Mouse (Mus musculus) forebrain, embryonic 15.5 days (tissue): ENCODE measurements around the gene Pnmt. TPM values are rescaled to one million over a fixed set of nuclear protein-coding genes. Genes with fewer than 3 reads are reported as not detected.

Experiments
- ATAC-seq: fragments of 200-750 bp; cut with Nextera tagmentation; replicated peaks from 2 replicates; pipeline ENCODE4 v1.8.0; 2017; ENCODE audit warnings: mild to moderate bottlenecking, moderate TSS enrichment, moderate library complexity
- H3K27ac ChIP-seq: fragments of 300-500 bp; sonication (generic); replicated peaks from 2 replicates; pipeline ENCODE4 v1.5.1; 2015; ENCODE audit warnings: mild to moderate bottlenecking, inconsistent platforms
- H3K27me3 ChIP-seq: fragments of 300-500 bp; sonication (generic); 2 replicates; pipeline ENCODE4 v1.6.1; 2015; ENCODE audit warnings: inconsistent platforms
- H3K36me3 ChIP-seq: fragments of 300-500 bp; sonication (generic); 2 replicates; pipeline ENCODE4 v1.6.1; 2015; ENCODE audit warnings: mild to moderate bottlenecking, inconsistent platforms
- H3K4me1 ChIP-seq: fragments of 300-500 bp; sonication (generic); 2 replicates; pipeline ENCODE4 v1.6.1; 2015; ENCODE audit warnings: inconsistent platforms
- H3K4me2 ChIP-seq: fragments of 300-500 bp; sonication (generic); replicated peaks from 2 replicates; pipeline ENCODE4 v1.6.1; 2015; ENCODE audit warnings: mild to moderate bottlenecking, inconsistent platforms
- H3K4me3 ChIP-seq: fragments of 300-500 bp; sonication (generic); 2 replicates; pipeline ENCODE4 v1.5.1; 2015; ENCODE audit warnings: mild to moderate bottlenecking, inconsistent platforms
- H3K9ac ChIP-seq: fragments of 300-500 bp; sonication (generic); replicated peaks from 2 replicates; pipeline ENCODE4 v1.6.1; 2015; ENCODE audit warnings: mild to moderate bottlenecking, inconsistent platforms
- H3K9me3 ChIP-seq: fragments of 300-500 bp; sonication (generic); 2 replicates; pipeline ENCODE4 v1.6.1; 2016; ENCODE audit warnings: inconsistent platforms
- WGBS: fragments of 180-500 bp; shearing (Covaris S2); methylation state at CpG from one replicate; pipeline ENCODE4 v1.1.7; 2015; ENCODE audit warnings: mixed read lengths; 5-methylcytosine and 5-hydroxymethylcytosine counted together
- polyA plus RNA-seq: library from polyadenylated mRNA; unstranded; fragments of >200 nt; fragmentation: Nextera tagmentation; extraction: Ambion mirVana; gene quantifications from 2 replicates; pipeline ENCODE4 v1.2.1, GENCODE M21; 2015

The Pnmt gene
- polyA plus RNA-seq, 1 experiment from 2014 or later: 0.70 TPM

- Histone ChIP-seq H3K9ac (0 out of 2 replicates have a peak overlapping the region, but pooled peaks have one; percentile 22), H3K4me3 (no peak overlapping the region), H3K4me2 (no peak overlapping the region), H3K27me3 (no peaks in the 10 kb centered on the region), H3K27ac (peak overlapping the region; percentile 14), H3K4me1 (peaks cover 31% of the 10 kb centered on the region), H3K36me3 (no peaks in the 10 kb centered on the region), H3K9me3 (no peaks in the 10 kb centered on the region)
- ATAC-seq: no peak
- WGBS: 46% methylated on average over 9 of the region's 9 CpGs
Observed at GRCm38 (mm10) chr11:98360866-98361521, 25.3 kb upstream of the Pnmt start.

DNA sequence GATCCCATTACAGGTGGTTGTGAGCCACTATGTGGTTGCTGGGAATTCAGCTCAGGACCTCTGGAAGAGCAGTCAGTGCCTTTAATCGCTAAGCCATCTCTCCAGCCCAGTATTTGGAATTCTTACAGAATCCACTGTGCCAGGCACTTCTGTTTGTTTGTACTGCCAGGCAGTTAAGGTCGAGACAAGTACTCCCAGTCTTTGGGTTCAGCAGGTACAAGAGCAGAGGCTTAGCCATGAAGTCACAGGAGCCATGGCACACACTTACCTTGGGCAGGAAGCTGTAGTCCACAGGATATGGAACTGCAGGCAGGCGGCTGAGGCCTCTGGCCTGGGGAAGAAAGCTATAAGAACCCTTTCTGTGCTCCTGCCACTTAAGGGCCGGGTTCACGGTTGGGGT lies 22.4 kb upstream of the Pnmt start:
- Histone ChIP-seq H3K4me1 (peaks cover 27% of the 10 kb centered on the region), H3K4me2 (no peak overlapping the region), H3K27ac (no peak overlapping the region), H3K9me3 (no peaks in the 10 kb centered on the region), H3K27me3 (no peaks in the 10 kb centered on the region), H3K4me3 (no peak overlapping the region), H3K36me3 (no peaks in the 10 kb centered on the region), H3K9ac (no peak overlapping the region)
- 87% methylated on average over 5 of the region's 5 CpGs for WGBS
- ATAC-seq: no peak

DNA sequence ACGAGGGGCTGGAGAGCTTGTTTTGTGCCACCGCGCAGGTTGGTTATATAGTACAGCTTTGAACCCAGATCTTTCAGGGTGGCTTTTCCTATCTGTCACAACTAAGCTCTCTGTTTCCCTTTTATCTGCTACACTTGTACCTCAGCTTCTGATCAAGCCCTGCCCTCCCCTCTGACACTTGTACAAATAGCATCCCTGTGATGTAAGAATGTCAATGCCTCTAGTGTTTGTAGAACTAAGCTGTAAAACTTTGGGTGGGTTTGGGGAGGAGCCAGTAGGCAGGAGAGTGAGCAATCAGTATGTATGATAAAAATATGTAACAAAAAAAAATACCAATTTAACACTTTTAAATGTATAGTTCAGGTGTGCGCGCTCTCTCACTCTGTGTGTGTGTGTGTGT lies 21.8 kb upstream of the Pnmt start:
- H3K4me2 ChIP-seq: no peak overlapping the region
- no peaks in the 10 kb centered on the region for H3K27me3 ChIP-seq
- WGBS: 88% methylated on average over 5 of the region's 5 CpGs
- no peak for ATAC-seq
- no peak overlapping the region for H3K9ac ChIP-seq
- no peaks in the 10 kb centered on the region for H3K9me3 ChIP-seq
- no peaks in the 10 kb centered on the region for H3K36me3 ChIP-seq
- H3K4me3 ChIP-seq: no peak overlapping the region
- peaks cover 21% of the 10 kb centered on the region for H3K4me1 ChIP-seq
- H3K27ac ChIP-seq: no peak overlapping the region

GRCm38 (mm10) chr11:98366290-98366689 lies 20.0 kb upstream of the Pnmt start:
- ATAC-seq: no peak
- WGBS: 81% methylated on average over 10 of the region's 10 CpGs
- H3K9ac ChIP-seq: no peak overlapping the region
- H3K27me3 ChIP-seq: no peaks in the 10 kb centered on the region
- H3K4me3 ChIP-seq: no peak overlapping the region
- H3K36me3 ChIP-seq: no peaks in the 10 kb centered on the region
- H3K27ac ChIP-seq: no peak overlapping the region
- H3K4me2 ChIP-seq: no peak overlapping the region
- no peaks in the 10 kb centered on the region for H3K9me3 ChIP-seq
- peaks cover 22% of the 10 kb centered on the region for H3K4me1 ChIP-seq

DNA sequence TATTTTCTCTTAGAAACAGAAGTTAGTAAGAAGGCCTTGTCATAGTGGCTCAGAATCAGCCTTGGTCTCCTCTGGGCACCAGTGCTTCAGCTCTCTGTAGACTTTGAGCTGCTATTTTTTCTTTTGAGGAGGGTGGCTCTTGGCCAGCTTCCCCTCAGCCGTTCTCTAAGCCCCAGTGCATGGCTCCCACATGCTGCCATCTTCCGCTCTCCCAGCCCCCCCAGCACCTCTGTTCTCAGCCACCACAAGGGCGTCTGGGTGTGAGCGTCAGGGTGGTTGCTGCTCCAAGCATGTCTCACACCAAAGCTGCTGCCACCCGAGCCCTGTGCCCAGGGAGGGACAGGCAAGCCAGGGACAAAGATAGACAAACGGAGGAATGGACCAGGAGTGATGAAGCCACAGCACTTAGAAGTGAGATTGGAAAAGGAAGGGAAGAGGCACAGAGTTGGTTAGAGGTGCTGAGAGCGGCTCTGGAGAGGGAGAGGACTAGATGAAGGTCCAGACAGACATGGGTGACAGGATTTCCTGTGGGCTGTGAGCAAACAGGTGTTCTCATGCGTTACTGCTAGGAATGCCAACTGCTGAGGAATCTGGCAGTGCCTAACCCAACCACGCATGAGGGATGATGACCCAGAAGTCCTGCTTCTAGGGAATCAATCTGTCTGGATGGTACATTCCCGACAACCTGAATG lies 18.9 kb upstream of the Pnmt start:
- Histone ChIP-seq H3K4me3 (no peak overlapping the region), H3K9ac (no peak overlapping the region), H3K36me3 (no peaks in the 10 kb centered on the region), H3K4me2 (no peak overlapping the region), H3K4me1 (peaks cover 32% of the 10 kb centered on the region), H3K27me3 (no peaks in the 10 kb centered on the region), H3K27ac (0 out of 2 replicates have a peak overlapping the region, but pooled peaks have one; percentile 58), H3K9me3 (no peaks in the 10 kb centered on the region)
- ATAC-seq: no peak
- WGBS: 72% methylated on average over 10 of the region's 10 CpGs

DNA sequence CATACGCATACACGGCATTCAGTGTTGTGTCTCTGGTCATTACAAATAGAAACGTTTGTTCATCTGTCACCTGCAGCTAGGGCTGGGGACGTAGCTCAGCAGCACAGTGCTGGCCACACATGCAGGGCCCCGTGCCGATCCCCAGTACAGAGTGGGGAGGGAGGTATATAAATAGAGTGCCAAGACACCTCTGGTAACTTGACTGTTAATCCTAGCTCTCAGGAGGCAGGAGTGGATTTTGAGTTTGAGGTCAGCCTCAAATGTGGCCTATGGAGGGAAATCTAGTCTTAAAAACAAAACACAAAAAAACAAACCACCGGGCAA lies 18.4 kb upstream of the Pnmt start:
- H3K4me3 ChIP-seq: no peak overlapping the region
- ATAC-seq: no peak
- H3K36me3 ChIP-seq: no peaks in the 10 kb centered on the region
- H3K4me1 ChIP-seq: peaks cover 32% of the 10 kb centered on the region
- H3K9ac ChIP-seq: no peak overlapping the region
- 83% methylated on average over 7 of the region's 7 CpGs for WGBS
- no peaks in the 10 kb centered on the region for H3K9me3 ChIP-seq
- H3K27ac ChIP-seq: 0 out of 2 replicates have a peak overlapping the region, but pooled peaks have one; percentile 58
- H3K4me2 ChIP-seq: no peak overlapping the region
- H3K27me3 ChIP-seq: no peaks in the 10 kb centered on the region

DNA sequence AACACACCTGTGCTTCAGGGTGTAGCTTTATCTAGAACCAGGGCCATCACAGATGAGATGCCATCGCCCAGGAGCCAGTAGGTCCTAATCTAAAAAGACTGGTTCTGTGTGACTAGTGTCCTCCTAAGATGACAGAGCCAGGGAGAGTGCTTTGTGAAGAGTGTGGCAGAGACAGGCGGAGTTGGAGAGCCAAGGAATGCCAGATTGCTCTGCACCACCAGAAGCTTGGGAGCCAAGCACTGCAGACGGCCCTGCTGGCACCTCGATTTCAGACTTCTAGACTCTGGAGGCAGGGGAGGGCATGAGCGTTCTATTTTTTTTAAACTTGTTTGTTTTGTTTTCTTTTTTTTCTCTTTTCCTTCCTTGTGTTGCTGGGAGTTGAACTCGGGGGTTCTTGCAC lies 16.9 kb upstream of the Pnmt start:
- Histone ChIP-seq H3K9ac (no peak overlapping the region), H3K4me3 (no peak overlapping the region), H3K4me1 (peaks cover 37% of the 10 kb centered on the region), H3K27me3 (no peaks in the 10 kb centered on the region), H3K4me2 (no peak overlapping the region), H3K9me3 (no peaks in the 10 kb centered on the region), H3K27ac (peak overlapping the region; percentile 82), H3K36me3 (no peaks in the 10 kb centered on the region)
- WGBS: 57% methylated on average over 6 of the region's 6 CpGs
- ATAC-seq: no peak; the same call in 1 of the 2 replicates

DNA sequence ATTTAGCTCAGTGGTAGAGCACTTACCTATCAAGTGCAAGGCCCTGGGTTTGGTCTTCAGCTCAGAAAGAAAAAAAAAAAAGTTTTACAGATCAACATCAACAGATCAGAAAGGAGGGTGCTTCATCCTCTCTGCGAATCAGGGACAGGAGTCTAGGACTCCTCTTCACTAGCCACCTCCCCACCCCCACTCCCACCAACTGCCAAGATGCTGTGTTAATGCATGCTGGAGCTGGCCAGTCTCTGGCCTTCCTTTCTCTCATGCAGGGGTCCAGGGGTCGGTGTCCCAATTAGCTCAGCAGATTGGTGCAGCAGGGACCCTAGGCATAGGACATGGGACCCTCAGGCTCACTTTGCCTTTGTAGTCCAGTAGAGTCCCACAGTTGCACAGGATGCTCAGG lies 15.7 kb upstream of the Pnmt start:
- Histone ChIP-seq H3K4me2 (no peak overlapping the region), H3K4me1 (peaks cover 47% of the 10 kb centered on the region), H3K27me3 (no peaks in the 10 kb centered on the region), H3K27ac (peak overlapping the region; percentile 82), H3K36me3 (peaks cover 6% of the 10 kb centered on the region), H3K9ac (no peak overlapping the region), H3K4me3 (no peak overlapping the region), H3K9me3 (no peaks in the 10 kb centered on the region)
- no peak for ATAC-seq
- 71% methylated on average over 2 of the region's 2 CpGs for WGBS

DNA sequence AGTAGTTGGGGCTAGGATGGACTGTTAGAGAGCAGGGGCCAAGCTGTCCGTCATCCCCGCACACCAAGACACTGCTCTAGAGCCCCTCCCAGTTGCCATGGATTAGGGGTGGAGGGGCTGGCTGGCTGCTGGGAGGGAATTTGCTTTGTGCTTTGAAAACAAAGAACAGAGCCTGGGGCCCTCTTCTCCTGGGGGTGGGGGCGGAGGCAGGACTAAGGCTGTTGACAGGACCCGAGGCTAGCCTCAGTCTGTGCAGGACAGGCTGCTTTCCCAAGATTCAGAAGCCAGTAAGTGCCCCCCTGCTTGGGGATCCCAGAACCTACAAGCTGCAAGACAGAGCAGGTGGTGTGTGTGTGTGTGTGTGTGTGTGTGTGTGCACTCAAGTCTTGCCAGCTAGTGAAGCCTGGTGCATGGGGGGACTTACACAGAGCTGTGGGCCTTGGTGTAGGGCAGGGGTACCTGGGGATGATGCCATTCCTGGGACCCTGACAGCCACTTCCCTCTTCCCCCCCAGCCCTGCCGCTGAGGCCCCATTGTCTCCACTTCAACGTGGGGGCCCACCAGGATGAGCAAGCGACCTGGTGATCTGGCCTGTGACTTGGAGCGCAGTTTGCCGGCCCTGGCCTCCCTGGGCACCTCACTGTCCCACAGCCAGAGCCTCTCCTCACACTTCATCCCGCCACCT lies 14.6 kb upstream of the Pnmt start:
- Histone ChIP-seq H3K27ac (peak overlapping the region; percentile 82), H3K9ac (peak overlapping the region; percentile 31)

DNA sequence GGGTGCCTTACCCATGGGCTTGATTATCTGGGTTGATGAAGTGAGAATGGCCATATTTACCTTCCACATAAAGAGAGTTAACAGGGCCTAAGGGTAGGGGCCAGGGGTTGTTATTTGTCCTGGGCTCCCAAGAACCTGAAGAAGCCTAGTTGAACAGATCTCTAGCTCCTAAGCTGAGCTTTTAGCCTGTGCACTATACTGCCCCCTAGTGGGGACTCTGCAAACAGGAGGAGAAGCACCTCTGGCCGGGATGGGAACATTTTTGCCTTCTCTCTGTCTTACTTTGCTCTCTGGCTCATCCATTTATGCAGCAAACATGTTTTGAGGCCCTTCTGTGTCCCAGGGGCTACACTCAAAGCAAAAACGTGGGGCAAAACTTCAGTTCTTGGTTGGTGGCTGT lies 13.8 kb upstream of the Pnmt start:
- H3K9ac ChIP-seq: no peak overlapping the region
- 0 out of 2 replicates have a peak, but pooled peaks have one; percentile 7 for ATAC-seq
- peak overlapping the region; percentile 82 for H3K27ac ChIP-seq

More for the DNA sequence above, 14.6 kb upstream of the Pnmt start:
- Histone ChIP-seq H3K4me3 (no peak overlapping the region), H3K36me3 (peaks cover 18% of the 10 kb centered on the region), H3K4me2 (peak overlapping the region; percentile 16), H3K9me3 (no peaks in the 10 kb centered on the region), H3K4me1 (peaks cover 47% of the 10 kb centered on the region), H3K27me3 (no peaks in the 10 kb centered on the region)
- ATAC-seq: peak; percentile 83
- 24% methylated on average over 10 of the region's 10 CpGs for WGBS

DNA sequence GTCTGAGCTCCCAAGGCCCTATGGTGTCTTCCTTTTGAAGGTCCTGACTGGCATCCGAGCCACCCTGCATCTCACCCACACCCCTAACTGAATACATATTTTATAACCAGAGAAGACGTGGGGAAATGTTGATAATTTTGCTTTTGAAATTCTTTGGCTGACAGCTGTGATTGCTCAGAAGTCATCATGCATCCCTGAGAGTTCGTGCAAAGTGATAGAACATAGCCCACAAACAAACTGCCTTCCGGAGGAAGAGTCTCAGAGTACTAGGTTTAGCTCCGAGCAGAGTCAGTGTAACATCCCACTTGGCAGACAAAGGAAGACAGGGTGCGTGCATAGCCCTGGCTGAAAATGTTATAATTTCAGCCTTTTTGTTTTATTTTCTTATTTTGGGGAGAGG lies 13.0 kb upstream of the Pnmt start:
- no peak overlapping the region for H3K9ac ChIP-seq
- peaks cover 33% of the 10 kb centered on the region for H3K36me3 ChIP-seq
- H3K27ac ChIP-seq: peak overlapping the region; percentile 82
- WGBS: 84% methylated on average over 6 of the region's 6 CpGs
- no peaks in the 10 kb centered on the region for H3K9me3 ChIP-seq
- no peak overlapping the region for H3K4me2 ChIP-seq
- H3K27me3 ChIP-seq: no peaks in the 10 kb centered on the region
- peaks cover 44% of the 10 kb centered on the region for H3K4me1 ChIP-seq
- no peak for ATAC-seq
- H3K4me3 ChIP-seq: no peak overlapping the region

More for the DNA sequence above, 13.8 kb upstream of the Pnmt start:
- H3K4me3 ChIP-seq: no peak overlapping the region
- H3K4me2 ChIP-seq: peak overlapping the region; percentile 16
- peaks cover 44% of the 10 kb centered on the region for H3K4me1 ChIP-seq
- H3K36me3 ChIP-seq: peaks cover 25% of the 10 kb centered on the region
- 6% methylated on average over 2 of the region's 2 CpGs for WGBS
- no peaks in the 10 kb centered on the region for H3K27me3 ChIP-seq
- no peaks in the 10 kb centered on the region for H3K9me3 ChIP-seq

GRCm38 (mm10) chr11:98374266-98374665 lies 12.0 kb upstream of the Pnmt start:
- Histone ChIP-seq H3K9me3 (no peaks in the 10 kb centered on the region), H3K36me3 (peaks cover 43% of the 10 kb centered on the region), H3K27me3 (no peaks in the 10 kb centered on the region), H3K27ac (peak overlapping the region; percentile 82), H3K9ac (no peak overlapping the region), H3K4me2 (no peak overlapping the region), H3K4me1 (peaks cover 44% of the 10 kb centered on the region), H3K4me3 (no peak overlapping the region)
- 65% methylated on average over 8 of the region's 8 CpGs for WGBS
- ATAC-seq: no peak
